Mouse (Mus musculus): ENCODE measurements around the gene Mindy4. TPM values are rescaled to one million over a fixed set of nuclear protein-coding genes. Genes with fewer than 3 reads are reported as not detected.

The Mindy4 gene
- total RNA-seq, 1 experiment = 3.0 TPM

DNA sequence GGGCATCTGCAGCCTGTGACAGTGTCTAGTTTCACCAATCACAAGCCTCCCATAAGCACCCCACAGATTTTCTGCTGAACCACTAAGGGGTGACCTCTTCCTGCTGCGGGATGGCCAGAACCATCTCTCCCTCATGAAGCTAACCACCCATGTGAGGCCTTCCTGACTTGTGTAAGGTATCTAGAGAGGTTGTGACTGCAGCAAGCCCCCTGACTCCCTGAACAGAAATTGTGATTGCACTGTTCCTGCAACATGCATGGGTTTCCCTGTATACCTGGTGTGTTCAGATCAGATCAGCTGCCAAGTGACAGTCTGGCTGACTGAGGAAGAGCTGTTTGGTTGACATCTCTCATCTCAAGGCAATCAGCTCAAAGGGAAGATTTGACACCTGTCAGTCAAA, 159.5 kb downstream of the Mindy4 start:
- DNase-seq (ENCODE audit: low read depth, low spot score) = no peak

DNA sequence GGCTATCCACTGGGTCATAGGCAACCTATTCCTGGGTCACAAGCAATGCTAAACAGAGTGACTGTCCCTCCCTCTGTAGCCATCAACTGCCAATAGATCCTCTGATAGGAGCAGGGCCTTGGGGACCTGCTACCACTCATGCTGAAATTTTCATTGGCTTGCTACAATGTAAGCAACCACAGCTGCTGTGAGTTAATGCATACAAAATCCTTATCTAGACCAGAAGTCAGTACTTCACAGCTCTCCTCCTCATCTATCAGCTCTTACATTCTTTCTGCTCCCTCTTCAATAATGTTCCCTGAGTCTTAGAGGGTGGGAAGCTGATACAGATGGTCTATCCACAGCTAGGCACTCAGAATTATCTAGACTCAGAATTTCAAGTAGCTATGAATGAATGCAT, 163.9 kb downstream of the Mindy4 start:
- Histone ChIP-seq H3K4me1 (ENCODE audit: control insufficient read depth in 2 of 2, insufficient read depth in 2 of 2, low read length in 2 of 2, poor library complexity in 1 of 2) (no peaks in the 10 kb centered on the region), H3K27ac (ENCODE audit: insufficient read depth, low read depth, low read length, poor library complexity, severe bottlenecking) (no peak overlapping the region), H3K9ac (ENCODE audit: insufficient read depth, low read depth, low read length, poor library complexity, severe bottlenecking) (no peak overlapping the region), H3K9me3 (ENCODE audit: control insufficient read depth, insufficient read depth, low read depth, low read length) (no peaks in the 10 kb centered on the region), H3K4me3 (ENCODE audit: insufficient read depth in 1 of 2, low read depth in 1 of 2, low read length in 2 of 2, poor library complexity in 1 of 2, severe bottlenecking in 1 of 2) (no peak overlapping the region), H3K36me3 (ENCODE audit: control insufficient read depth, insufficient read depth, low read length, poor library complexity, severe bottlenecking) (no peaks in the 10 kb centered on the region)
- DNase-seq (ENCODE audit: low read depth, low spot score) = no peak
- TF ChIP-seq ZNF384 (IDR thresholded peaks at IDR 0.05; ENCODE audit: low read depth, low read length) = no peak
- no peak for TF ChIP-seq MAFK (IDR thresholded peaks at IDR 0.05; ENCODE audit: insufficient read depth, low read depth, low read length)
- TF ChIP-seq HCFC1 (IDR thresholded peaks at IDR 0.05; ENCODE audit: borderline replicate concordance, insufficient read depth, low read length) = no peak
- TF ChIP-seq ZC3H11A (IDR thresholded peaks at IDR 0.05; ENCODE audit: borderline replicate concordance, low read depth, low read length) = no peak
- TF ChIP-seq CHD2 (IDR thresholded peaks at IDR 0.05; ENCODE audit: low read depth, low read length) = no peak
- in situ Hi-C loops (cut with MboI; ENCODE audit: low sequenced_read_pairs in 2 of 2, unreplicated experiment in 2 of 2) = no loop called here

More for the DNA sequence above, 159.5 kb downstream of the Mindy4 start:
- TF ChIP-seq HCFC1 (IDR thresholded peaks at IDR 0.05; ENCODE audit: borderline replicate concordance, insufficient read depth, low read length) (no peak), CHD2 (IDR thresholded peaks at IDR 0.05; ENCODE audit: low read depth, low read length) (no peak), ZNF384 (IDR thresholded peaks at IDR 0.05; ENCODE audit: low read depth, low read length) (no peak), MAFK (IDR thresholded peaks at IDR 0.05; ENCODE audit: insufficient read depth, low read depth, low read length) (no peak)
- Histone ChIP-seq H3K4me1 (ENCODE audit: control insufficient read depth in 2 of 2, insufficient read depth in 2 of 2, low read length in 2 of 2, poor library complexity in 1 of 2) (no peaks in the 10 kb centered on the region), H3K9ac (ENCODE audit: insufficient read depth, low read depth, low read length, poor library complexity, severe bottlenecking) (no peak overlapping the region), H3K27ac (ENCODE audit: insufficient read depth, low read depth, low read length, poor library complexity, severe bottlenecking) (no peak overlapping the region), H3K36me3 (ENCODE audit: control insufficient read depth, insufficient read depth, low read length, poor library complexity, severe bottlenecking) (no peaks in the 10 kb centered on the region), H3K9me3 (ENCODE audit: control insufficient read depth, insufficient read depth, low read depth, low read length) (no peaks in the 10 kb centered on the region), H3K4me3 (ENCODE audit: insufficient read depth in 1 of 2, low read depth in 1 of 2, low read length in 2 of 2, poor library complexity in 1 of 2, severe bottlenecking in 1 of 2) (no peak overlapping the region)
- in situ Hi-C loops (cut with MboI; ENCODE audit: low sequenced_read_pairs in 2 of 2, unreplicated experiment in 2 of 2) = no loop called here

Other genes starting within 250 kb of the Mindy4 start
- gene Nod1, start 230.8 kb upstream of the Mindy4 start, total RNA-seq (2012; rRNA removed) = 1.3 and 1.6 TPM in 2 replicates
- gene Ggct, start 210.4 kb upstream of the Mindy4 start, total RNA-seq (2012; rRNA removed) = 17.1 and 25.4 TPM in 2 replicates
- gene Gars, start 165.4 kb upstream of the Mindy4 start, total RNA-seq (2012; rRNA removed) = 201 and 232 TPM in 2 replicates
- gene Crhr2, start 70.4 kb upstream of the Mindy4 start, total RNA-seq (2012; rRNA removed) = 0.67 and 1.1 TPM in 2 replicates
- gene Inmt, start 28.3 kb upstream of the Mindy4 start, total RNA-seq (2012; rRNA removed) = not detected in 2 replicates
- gene Aqp1, start 133.0 kb downstream of the Mindy4 start, total RNA-seq (2012; rRNA removed) = 0.36 TPM in 1 of 2 replicates, not detected in the other
- gene Ghrhr, start 172.9 kb downstream of the Mindy4 start, total RNA-seq (2012; rRNA removed) = not detected in 2 replicates
- gene Adcyap1r1, start 248.6 kb downstream of the Mindy4 start, total RNA-seq (2012; rRNA removed) = 2.0 and 5.3 TPM in 2 replicates